Mouse (Mus musculus) Patski (cell line): Measurements from ENCODE around the gene Gm28168. TPM values are rescaled to one million over a fixed set of nuclear protein-coding genes. Genes with fewer than 3 reads are reported as not detected.
"Not testable (repeated sequence)": the region's sequence is repeated elsewhere in the genome, so short reads cannot be mapped to it uniquely, and the experiment has no call there.

ENCODE experiments used
- ATAC-seq: fragments of 100-300 bp; one replicate; pipeline ENCODE4 v1.8.0; 2021
- CTCF ChIA-PET: fragments of 350-600 bp; sonication (Branson Sonifier 250); formaldehyde crosslinking; loops from one replicate; lab custom pipeline; 2022; ENCODE audit warnings: inconsistent platforms; lab: Charles Lee
- POLR2A ChIA-PET: fragments of 350-600 bp; sonication (Branson Sonifier 250); formaldehyde crosslinking; loops from one replicate; lab custom pipeline; 2022; ENCODE audit warnings: antibody characterized with exemption, inconsistent platforms; lab: Charles Lee
- DNase-seq: peaks from one replicate; pipeline ENCODE4 v3.0.0-alpha.2; 2011; ENCODE audit warnings: low read depth, low spot score
- H3K27me3 ChIP-seq: fragments of 371-371 bp; one replicate; pipeline ENCODE4 v1.5.1; 2021
- CTCF ChIP-seq: fragments of 100-300 bp; IDR thresholded peaks from one replicate; pipeline ENCODE4 v1.5.1; 2021
- in situ Hi-C: fragments of 300-500 bp; cut with MboI; formaldehyde crosslinking; loops from 3 replicates; pipeline ENCODE4 v1.11.1; 2018; ENCODE audit warnings: low pct_unique_long_range_greater_than_20kb, mixed read lengths
- polyA plus RNA-seq: library from polyadenylated mRNA; unstranded; gene quantifications from one replicate; pipeline ENCODE4 v1.2.3, GENCODE M21; 2021

Gene Gm28168
- not detected for polyA plus RNA-seq

GRCm38 (mm10) chr1:117927715-117928114 lies at the start of gene Gm28168:
TSS of gene Gm28168 (plus strand) at chr1:117928015.
- DNase-seq, H3K27me3 ChIP-seq, ATAC-seq, in situ Hi-C loops, CTCF ChIA-PET, POLR2A ChIA-PET: not testable (repeated sequence)

GRCm38 (mm10) chr1:117965639-117966038 lies 37.8 kb downstream of the Gm28168 start, which contains the start of gene Gm7145:
TSS of gene Gm7145 (plus strand) at chr1:117965939.
- ATAC-seq = no peak
- POLR2A ChIA-PET = no interaction called here
- in situ Hi-C loops = no loop called here

More at GRCm38 (mm10) chr1:117965639-117966038, 37.8 kb downstream of the Gm28168 start, which contains the start of gene Gm7145:
- TF ChIP-seq CTCF = no peak
- H3K27me3 ChIP-seq = no peaks in the 10 kb centered on the region
- CTCF ChIA-PET = no interaction called here
- no peak for DNase-seq

Other genes starting within 250 kb of the Gm28168 start
- gene Gm28363, start 230.9 kb upstream of the Gm28168 start, polyA plus RNA-seq = not detected
- not detected for gene B020011L13Rik, start 146.9 kb upstream of the Gm28168 start, polyA plus RNA-seq
- not detected for gene Gm28360, start 97.9 kb upstream of the Gm28168 start, polyA plus RNA-seq
- not detected for gene Gm7145, start 37.9 kb downstream of the Gm28168 start, polyA plus RNA-seq
- not detected for gene Gm29106, start 248.5 kb downstream of the Gm28168 start, polyA plus RNA-seq